Mouse (Mus musculus) neural tube, embryonic 14.5 days (tissue): Measurements from ENCODE around the gene Cmip. TPM values are rescaled to one million over a fixed set of nuclear protein-coding genes. Genes with fewer than 3 reads are reported as not detected.

Experiments used
- ATAC-seq: fragments of 200-750 bp; cut with Nextera tagmentation; 2 replicates; pipeline ENCODE4 v1.8.0; 2017; ENCODE audit warnings: low read depth, mild to moderate bottlenecking, moderate TSS enrichment, moderate library complexity
- H3K27ac ChIP-seq: fragments of 300-500 bp; sonication (generic); 2 replicates; pipeline ENCODE4 v1.5.1; 2014; ENCODE audit warnings: low read depth, mild to moderate bottlenecking, control low read depth, low read length, moderate library complexity, mixed read lengths
- H3K27me3 ChIP-seq: fragments of 300-500 bp; sonication (generic); 2 replicates; pipeline ENCODE4 v1.6.1; 2014; ENCODE audit warnings: low read length; ENCODE audit not compliant: control insufficient read depth, insufficient read depth
- H3K36me3 ChIP-seq: fragments of 300-500 bp; sonication (generic); 2 replicates; pipeline ENCODE4 v1.6.1; 2014; ENCODE audit warnings: low read length, mixed read lengths; ENCODE audit not compliant: control insufficient read depth, insufficient read depth
- H3K4me1 ChIP-seq: fragments of 300-500 bp; sonication (generic); 2 replicates; pipeline ENCODE4 v1.6.1; 2014; ENCODE audit warnings: low read length; ENCODE audit not compliant: control insufficient read depth, insufficient read depth
- H3K4me2 ChIP-seq: fragments of 300-500 bp; sonication (generic); 2 replicates; pipeline ENCODE4 v1.6.1; 2014; ENCODE audit warnings: mild to moderate bottlenecking, low read depth, low read length, control low read depth
- H3K4me3 ChIP-seq: fragments of 300-500 bp; sonication (generic); 2 replicates; pipeline ENCODE4 v1.5.1; 2014; ENCODE audit warnings: low read depth, low read length, control low read depth, mixed read lengths
- H3K9ac ChIP-seq: fragments of 300-500 bp; sonication (generic); replicated peaks from 2 replicates; pipeline ENCODE4 v1.6.1; 2014; ENCODE audit warnings: low read depth, mild to moderate bottlenecking, control low read depth, low read length, mixed read lengths
- H3K9me3 ChIP-seq: fragments of 300-500 bp; sonication (generic); 2 replicates; pipeline ENCODE4 v1.6.1; 2016; ENCODE audit warnings: low read length; ENCODE audit not compliant: control insufficient read depth
- WGBS: fragments of 180-500 bp; shearing (Covaris S2); extraction: QIAGEN DNeasy Blood & Tissue Kit; methylation state at CpG from one replicate; pipeline ENCODE4 v1.1.7; 2014; 5-methylcytosine and 5-hydroxymethylcytosine counted together
- polyA plus RNA-seq: library from polyadenylated mRNA; unstranded; fragments of >200 nt; fragmentation: Nextera tagmentation; extraction: Ambion mirVana; gene quantifications from 2 replicates; pipeline ENCODE4 v1.2.1, GENCODE M21; 2014

The Cmip gene
- polyA plus RNA-seq, 1 experiment from 2014 or later, result 135 TPM

DNA sequence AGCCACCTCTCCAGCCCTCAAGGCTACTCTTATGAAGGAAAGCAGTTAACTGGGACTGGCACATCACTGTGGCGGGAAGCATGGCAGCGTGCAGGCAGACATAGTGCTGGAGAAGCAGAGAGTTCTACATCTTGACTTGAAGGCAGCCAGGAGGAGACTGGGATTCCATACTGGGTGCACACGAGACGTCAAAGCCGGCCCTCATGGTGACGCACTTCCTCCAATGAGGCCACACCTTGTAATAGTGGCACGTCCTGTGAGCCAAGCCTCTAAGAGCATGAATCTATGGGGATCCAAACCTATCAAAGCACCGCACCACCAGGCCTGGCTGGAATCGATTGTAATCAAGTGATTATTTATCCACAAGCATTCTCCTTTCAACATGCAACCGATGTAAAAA lies 210.6 kb downstream of the Cmip start:
- no peaks in the 10 kb centered on the region for H3K36me3 ChIP-seq
- peaks cover 11% of the 10 kb centered on the region for H3K4me1 ChIP-seq
- H3K4me3 ChIP-seq, result no peak overlapping the region
- WGBS, result 87% methylated on average over 10 of the region's 10 CpGs
- no peaks in the 10 kb centered on the region for H3K27me3 ChIP-seq
- H3K27ac ChIP-seq, result no peak overlapping the region
- ATAC-seq, result no peak
- H3K4me2 ChIP-seq, result no peak overlapping the region
- no peaks in the 10 kb centered on the region for H3K9me3 ChIP-seq
- no peak overlapping the region for H3K9ac ChIP-seq

DNA sequence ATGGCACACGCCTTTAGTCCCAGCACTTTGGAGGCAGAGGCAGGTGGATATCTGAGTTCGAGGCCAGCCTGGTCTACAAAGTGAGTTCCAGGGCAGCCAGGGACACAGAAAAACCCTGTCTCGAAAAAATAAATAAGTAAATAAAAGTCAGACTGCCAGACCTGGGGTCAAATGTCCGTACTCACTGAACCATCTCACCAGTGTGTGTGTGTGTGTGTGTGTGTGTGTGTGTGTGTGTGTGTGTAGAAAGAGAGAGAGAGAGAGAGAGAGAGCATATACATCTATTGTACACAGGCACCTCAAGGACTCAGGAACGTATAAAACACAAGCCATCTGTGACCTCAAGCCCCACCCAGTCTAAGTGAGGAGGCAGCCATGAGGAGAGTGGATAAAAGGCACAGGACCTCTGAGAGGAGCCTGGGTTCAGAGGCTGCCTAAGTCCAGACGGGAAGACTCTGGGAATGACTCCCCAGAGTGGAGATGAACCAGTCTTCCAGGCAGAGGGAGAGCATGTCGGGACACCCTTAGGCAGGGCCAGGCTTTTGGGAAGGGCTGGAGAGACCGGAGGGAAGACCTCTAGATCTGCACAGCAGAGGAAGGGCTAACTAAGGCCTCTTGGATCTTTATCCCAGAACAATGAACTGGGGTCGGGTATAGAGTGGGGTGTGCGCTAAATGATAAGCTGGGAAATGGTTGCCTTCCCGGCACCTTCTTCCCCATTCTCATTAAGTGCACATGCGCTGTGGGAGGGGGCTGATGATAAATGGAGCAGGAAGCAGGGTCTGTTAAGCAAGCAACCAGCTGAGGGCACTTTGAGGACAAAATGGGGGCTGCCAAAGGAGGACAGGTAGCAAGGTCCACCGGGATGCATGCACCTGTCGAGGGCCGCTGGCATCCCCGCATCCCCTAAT lies 212.8 kb downstream of the Cmip start:
- ATAC-seq, result peak; percentile 52
- Histone ChIP-seq H3K27ac (peak overlapping the region; percentile 91), H3K9ac (peak overlapping the region; percentile 28; the same call in 1 of the 2 replicates), H3K36me3 (no peaks in the 10 kb centered on the region), H3K27me3 (no peaks in the 10 kb centered on the region), H3K4me1 (peaks cover 11% of the 10 kb centered on the region), H3K4me2 (peak overlapping the region; percentile 42), H3K9me3 (no peaks in the 10 kb centered on the region), H3K4me3 (peak overlapping the region; percentile 10; the same call in 1 of the 2 replicates)
- 26% methylated on average over 16 of the region's 16 CpGs for WGBS

DNA sequence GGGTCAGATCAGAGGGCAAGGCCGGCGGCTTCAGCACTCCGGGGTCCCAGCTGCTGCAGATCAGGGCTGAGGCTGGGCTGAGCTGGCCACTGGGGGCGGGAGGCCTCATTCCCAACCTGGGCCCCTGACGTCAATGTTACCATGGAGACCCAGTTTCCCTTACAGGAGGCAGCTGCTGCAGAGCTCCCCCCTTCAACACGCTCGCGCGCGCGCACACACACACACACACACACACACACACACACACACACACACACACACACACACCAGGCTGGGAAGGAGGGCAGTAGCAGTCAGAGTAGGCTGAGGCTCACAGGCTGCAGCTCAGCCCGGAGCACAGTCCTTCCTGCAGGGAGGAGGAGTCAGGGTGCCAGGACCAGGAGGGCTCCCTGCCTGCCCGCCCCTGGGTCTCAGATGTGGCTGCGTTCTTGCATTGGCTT lies 213.5 kb downstream of the Cmip start:
- H3K4me1 ChIP-seq, result peaks cover 11% of the 10 kb centered on the region
- no peaks in the 10 kb centered on the region for H3K27me3 ChIP-seq
- no peaks in the 10 kb centered on the region for H3K9me3 ChIP-seq
- peak overlapping the region; percentile 51 for H3K9ac ChIP-seq
- H3K4me3 ChIP-seq, result peak overlapping the region; percentile 10; the same call in 1 of the 2 replicates
- ATAC-seq, result peak; percentile 92
- no peaks in the 10 kb centered on the region for H3K36me3 ChIP-seq
- 4% methylated on average over 8 of the region's 14 CpGs for whole genome bisulfite sequencing
- peak overlapping the region; percentile 91 for H3K27ac ChIP-seq
- H3K4me2 ChIP-seq, result peak overlapping the region; percentile 42

DNA sequence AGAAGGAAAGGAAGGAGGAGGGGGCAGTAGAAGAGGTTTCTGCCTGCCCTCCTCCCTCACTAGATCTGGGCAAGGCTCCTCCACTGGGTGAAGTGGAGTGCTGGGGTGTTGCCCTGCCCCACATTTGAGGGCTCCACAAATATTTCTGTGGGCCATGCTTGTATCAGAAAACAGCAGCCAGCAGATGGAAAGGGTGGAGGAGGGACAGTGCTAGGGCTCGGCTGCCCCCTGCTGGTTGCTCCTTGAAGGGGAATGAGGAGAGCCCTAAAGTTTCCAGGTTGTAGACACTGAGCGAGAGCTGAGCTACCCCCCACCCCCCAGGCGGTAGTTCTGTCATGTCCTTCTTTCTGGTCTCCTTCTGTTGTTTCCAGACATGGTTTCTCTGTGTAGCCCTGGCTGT lies 214.3 kb downstream of the Cmip start:
- ATAC-seq, result peak; percentile 7; the same call in 1 of the 2 replicates
- no peak overlapping the region for H3K9ac ChIP-seq
- no peak overlapping the region for H3K27ac ChIP-seq
- 17% methylated on average over 3 of the region's 3 CpGs for WGBS
- no peak overlapping the region for H3K4me3 ChIP-seq
- no peaks in the 10 kb centered on the region for H3K9me3 ChIP-seq
- peaks cover 11% of the 10 kb centered on the region for H3K4me1 ChIP-seq
- H3K4me2 ChIP-seq, result no peak overlapping the region
- H3K27me3 ChIP-seq, result no peaks in the 10 kb centered on the region
- no peaks in the 10 kb centered on the region for H3K36me3 ChIP-seq

DNA sequence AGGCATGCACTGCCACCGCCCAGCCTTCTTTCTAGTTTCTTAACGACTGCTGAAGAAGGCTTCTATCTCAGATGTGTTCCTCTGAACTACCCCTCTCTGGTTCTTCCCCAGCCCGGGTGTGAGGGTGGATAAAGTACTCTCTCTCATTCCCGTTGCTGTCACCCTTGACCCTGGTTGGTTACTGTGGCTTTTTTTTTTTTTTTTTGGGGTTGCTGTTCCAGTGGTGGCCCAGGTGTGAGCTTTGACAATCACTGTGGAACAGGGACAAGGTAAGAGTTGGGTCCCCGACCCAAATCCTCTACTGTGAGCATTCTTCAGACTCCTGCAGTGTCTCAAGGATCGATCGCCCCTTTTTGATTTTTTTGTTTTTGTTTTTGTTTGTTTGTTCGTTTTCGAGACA lies 214.8 kb downstream of the Cmip start:
- Histone ChIP-seq H3K4me2 (no peak overlapping the region), H3K4me1 (peaks cover 11% of the 10 kb centered on the region), H3K27me3 (no peaks in the 10 kb centered on the region), H3K36me3 (no peaks in the 10 kb centered on the region), H3K27ac (no peak overlapping the region), H3K9me3 (no peaks in the 10 kb centered on the region), H3K9ac (no peak overlapping the region), H3K4me3 (no peak overlapping the region)
- ATAC-seq, result no peak
- WGBS, result 78% methylated on average over 9 of the region's 9 CpGs

DNA sequence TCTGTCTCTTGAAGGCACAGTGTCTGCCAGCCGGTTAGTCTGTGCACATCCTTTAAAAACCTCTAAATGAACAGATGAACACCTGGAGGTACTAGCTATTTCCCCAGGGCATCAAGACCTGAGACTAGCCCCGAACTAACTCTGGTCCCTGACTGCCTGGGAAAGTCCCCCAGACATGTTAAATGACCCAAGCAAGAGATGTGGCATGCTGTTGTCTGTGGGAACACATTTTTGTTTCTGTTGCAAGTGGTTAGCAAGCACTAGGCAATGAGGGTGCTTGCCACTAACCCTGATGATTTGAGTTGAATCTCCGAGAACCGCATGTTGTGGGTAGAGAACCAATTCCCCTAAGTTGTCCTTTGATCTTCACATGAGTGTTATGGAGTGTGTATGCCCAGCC lies 215.5 kb downstream of the Cmip start:
- no peak overlapping the region for H3K4me2 ChIP-seq
- H3K9ac ChIP-seq, result no peak overlapping the region
- no peak for ATAC-seq
- H3K27ac ChIP-seq, result no peak overlapping the region
- no peaks in the 10 kb centered on the region for H3K27me3 ChIP-seq
- H3K4me3 ChIP-seq, result no peak overlapping the region
- peaks cover 11% of the 10 kb centered on the region for H3K4me1 ChIP-seq
- WGBS, result 87% methylated on average over 4 of the region's 4 CpGs
- no peaks in the 10 kb centered on the region for H3K36me3 ChIP-seq
- no peaks in the 10 kb centered on the region for H3K9me3 ChIP-seq

DNA sequence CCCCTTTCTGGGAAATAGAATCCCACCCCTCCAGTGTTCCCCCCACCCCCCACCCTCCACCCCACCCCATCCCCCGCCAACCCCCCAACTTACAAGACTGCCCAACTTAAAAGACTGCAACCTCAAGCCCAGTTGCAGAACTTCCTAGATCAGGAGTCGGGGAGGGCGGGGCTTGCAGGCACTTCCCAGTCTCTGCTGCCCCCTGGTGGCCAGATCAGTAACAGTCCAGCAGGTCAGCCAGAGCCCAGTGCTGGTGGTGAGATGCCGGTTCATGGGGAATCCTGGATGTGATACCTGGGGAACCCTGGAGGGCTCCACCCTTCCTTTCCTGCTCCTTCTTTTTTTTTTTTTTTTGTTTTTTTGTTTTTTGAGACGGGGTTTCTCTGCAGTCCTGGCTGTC lies 218.1 kb downstream of the Cmip start:
- Histone ChIP-seq H3K4me3 (no peak overlapping the region), H3K4me1 (peaks cover 8% of the 10 kb centered on the region), H3K9me3 (no peaks in the 10 kb centered on the region), H3K27me3 (no peaks in the 10 kb centered on the region), H3K9ac (no peak overlapping the region), H3K27ac (no peak overlapping the region), H3K4me2 (no peak overlapping the region), H3K36me3 (no peaks in the 10 kb centered on the region)
- WGBS, result 1% methylated on average over 5 of the region's 5 CpGs
- ATAC-seq, result peak; percentile 28; the same call in 1 of the 2 replicates

DNA sequence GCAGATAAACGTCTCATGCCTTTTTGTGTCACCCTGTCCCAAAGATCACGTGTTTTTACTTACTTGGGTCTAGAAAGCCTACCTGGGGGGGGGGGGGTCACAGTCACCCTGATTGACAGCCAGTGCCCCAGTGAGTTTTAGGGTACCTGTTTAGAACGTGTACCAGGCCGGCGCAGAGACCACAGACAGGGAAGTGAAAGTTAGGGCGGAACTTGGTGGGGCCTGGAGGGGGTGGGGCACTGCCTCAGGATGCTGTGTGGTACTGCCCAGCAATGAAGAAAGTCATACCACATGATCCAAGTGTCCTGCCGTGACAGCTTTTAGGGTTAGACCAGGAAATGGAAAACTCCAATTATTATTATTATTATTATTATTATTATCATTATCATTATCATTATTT lies 219.0 kb downstream of the Cmip start:
- H3K4me2 ChIP-seq, result no peak overlapping the region
- WGBS, result 80% methylated on average over 7 of the region's 7 CpGs
- H3K9me3 ChIP-seq, result no peaks in the 10 kb centered on the region
- H3K36me3 ChIP-seq, result no peaks in the 10 kb centered on the region
- H3K4me1 ChIP-seq, result peaks cover under 1% of the 10 kb centered on the region; the same call in 1 of the 2 replicates
- no peaks in the 10 kb centered on the region for H3K27me3 ChIP-seq
- H3K27ac ChIP-seq, result no peak overlapping the region
- H3K4me3 ChIP-seq, result no peak overlapping the region
- no peak for ATAC-seq
- no peak overlapping the region for H3K9ac ChIP-seq

DNA sequence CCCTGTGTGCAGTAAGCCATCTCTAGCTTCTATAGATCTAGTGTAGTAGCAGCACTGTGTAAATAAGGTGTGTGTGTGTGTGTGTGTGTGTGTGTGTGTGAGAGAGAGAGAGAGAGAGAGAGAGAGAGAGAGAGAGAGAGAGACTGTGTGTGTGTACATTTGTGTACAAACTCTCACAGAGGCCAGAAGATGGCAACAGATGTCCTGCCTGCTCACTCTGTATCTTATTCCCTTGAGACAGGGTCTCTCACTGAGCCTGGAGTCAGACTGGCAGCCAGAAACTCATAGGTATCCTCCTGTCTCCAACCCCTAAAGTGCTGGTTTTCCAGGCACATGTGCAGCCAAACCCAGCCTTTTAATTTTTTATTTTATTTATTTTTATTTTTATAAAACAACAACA lies 221.2 kb downstream of the Cmip start:
- Histone ChIP-seq H3K36me3 (no peaks in the 10 kb centered on the region), H3K4me1 (no peaks in the 10 kb centered on the region), H3K9me3 (no peaks in the 10 kb centered on the region), H3K4me3 (no peak overlapping the region), H3K27ac (no peak overlapping the region), H3K4me2 (no peak overlapping the region), H3K9ac (no peak overlapping the region), H3K27me3 (no peaks in the 10 kb centered on the region)
- ATAC-seq, result no peak
